Mouse (Mus musculus): ENCODE measurements around the gene Rassf2. TPM values are rescaled to one million over a fixed set of nuclear protein-coding genes. Genes with fewer than 3 reads are reported as not detected.
A peak's percentile ranks its signal among the peaks of the same experiment; 100 is the strongest.

The Rassf2 gene
- polyA plus RNA-seq, 1 experiment = 11.9 TPM

- no peaks in the 10 kb centered on the region for H3K36me3 ChIP-seq (ENCODE audit: control insufficient read depth, insufficient read depth, low read length)
- H3K4me3 ChIP-seq (ENCODE audit: low read depth, low read length) = no peak overlapping the region
- H3K27ac ChIP-seq (ENCODE audit: insufficient read depth, low read depth, low read length) = no peak overlapping the region
- TF ChIP-seq CTCF (IDR thresholded peaks at IDR 0.05; ENCODE audit: extremely low read depth, insufficient read length, insufficient replicate concordance, low read depth, low read length) (no peak), POLR2A (IDR thresholded peaks at IDR 0.05; ENCODE audit: low read depth, low read length) (no peak)
- H3K4me1 ChIP-seq (ENCODE audit: control insufficient read depth, insufficient read depth, insufficient read length, low read length) = peaks cover 9% of the 10 kb centered on the region; the same call in 1 of the 2 replicates
- WGBS = 53% methylated on average over 9 of the region's 9 CpGs
- H3K27me3 ChIP-seq (ENCODE audit: control insufficient read depth, insufficient read depth, low read length) = peaks cover 7% of the 10 kb centered on the region; the same call in 1 of the 2 replicates
These were observed 72.3 kb downstream of the Rassf2 start for GRCm38 (mm10) chr2:131957731-131958222.

- WGBS = 84% methylated on average over 7 of the region's 7 CpGs
- peaks cover 7% of the 10 kb centered on the region; the same call in 1 of the 2 replicates for H3K27me3 ChIP-seq (ENCODE audit: control insufficient read depth, insufficient read depth, low read length)
- peaks cover 9% of the 10 kb centered on the region; the same call in 1 of the 2 replicates for H3K4me1 ChIP-seq (ENCODE audit: control insufficient read depth, insufficient read depth, insufficient read length, low read length)
- no peak overlapping the region for H3K4me3 ChIP-seq (ENCODE audit: low read depth, low read length)
- H3K36me3 ChIP-seq (ENCODE audit: control insufficient read depth, insufficient read depth, low read length) = no peaks in the 10 kb centered on the region
- no peak overlapping the region for H3K27ac ChIP-seq (ENCODE audit: insufficient read depth, low read depth, low read length)
- TF ChIP-seq POLR2A (IDR thresholded peaks at IDR 0.05; ENCODE audit: low read depth, low read length) (no peak), CTCF (IDR thresholded peaks at IDR 0.05; ENCODE audit: extremely low read depth, insufficient read length, insufficient replicate concordance, low read depth, low read length) (no peak)
These were observed 73.5 kb downstream of the Rassf2 start for GRCm38 (mm10) chr2:131956336-131957256.

- 3% methylated on average over 17 of the region's 17 CpGs for WGBS
- Histone ChIP-seq H3K36me3 (ENCODE audit: control insufficient read depth, insufficient read depth, low read length) (no peaks in the 10 kb centered on the region), H3K27me3 (ENCODE audit: control insufficient read depth, insufficient read depth, low read length) (peaks cover 7% of the 10 kb centered on the region; the same call in 1 of the 2 replicates), H3K4me1 (ENCODE audit: control insufficient read depth, insufficient read depth, insufficient read length, low read length) (peaks cover 9% of the 10 kb centered on the region; the same call in 1 of the 2 replicates), H3K4me3 (ENCODE audit: low read depth, low read length) (peak overlapping the region; percentile 15), H3K27ac (ENCODE audit: insufficient read depth, low read depth, low read length) (no peak overlapping the region)
- TF ChIP-seq CTCF (IDR thresholded peaks at IDR 0.05; ENCODE audit: extremely low read depth, insufficient read length, insufficient replicate concordance, low read depth, low read length) (no peak), POLR2A (IDR thresholded peaks at IDR 0.05; ENCODE audit: low read depth, low read length) (no peak)
These were observed 74.8 kb downstream of the Rassf2 start for GRCm38 (mm10) chr2:131955264-131955663.

GRCm38 (mm10) chr2:131954835-131955234 is 75.2 kb downstream of the Rassf2 start:
- Histone ChIP-seq H3K27ac (ENCODE audit: insufficient read depth, low read depth, low read length) (no peak overlapping the region), H3K36me3 (ENCODE audit: control insufficient read depth, insufficient read depth, low read length) (no peaks in the 10 kb centered on the region), H3K4me1 (ENCODE audit: control insufficient read depth, insufficient read depth, insufficient read length, low read length) (peaks cover 9% of the 10 kb centered on the region; the same call in 1 of the 2 replicates), H3K4me3 (ENCODE audit: low read depth, low read length) (no peak overlapping the region), H3K27me3 (ENCODE audit: control insufficient read depth, insufficient read depth, low read length) (peaks cover 7% of the 10 kb centered on the region; the same call in 1 of the 2 replicates)
- 31% methylated on average over 9 of the region's 9 CpGs for WGBS
- TF ChIP-seq CTCF (IDR thresholded peaks at IDR 0.05; ENCODE audit: extremely low read depth, insufficient read length, insufficient replicate concordance, low read depth, low read length) (no peak), POLR2A (IDR thresholded peaks at IDR 0.05; ENCODE audit: low read depth, low read length) (no peak)

GRCm38 (mm10) chr2:131953711-131954110 is 76.3 kb downstream of the Rassf2 start:
- H3K4me3 ChIP-seq (ENCODE audit: low read depth, low read length) = no peak overlapping the region

GRCm38 (mm10) chr2:131952961-131953538 is 77.0 kb downstream of the Rassf2 start:
- 14% methylated on average over 29 of the region's 29 CpGs for WGBS
- peaks cover 7% of the 10 kb centered on the region; the same call in 1 of the 2 replicates for H3K27me3 ChIP-seq (ENCODE audit: control insufficient read depth, insufficient read depth, low read length)
- peak overlapping the region; percentile 26 for H3K4me3 ChIP-seq (ENCODE audit: low read depth, low read length)
- no peak for TF ChIP-seq CTCF (IDR thresholded peaks at IDR 0.05; ENCODE audit: extremely low read depth, insufficient read length, insufficient replicate concordance, low read depth, low read length)
- no peak for TF ChIP-seq POLR2A (IDR thresholded peaks at IDR 0.05; ENCODE audit: low read depth, low read length)
- H3K27ac ChIP-seq (ENCODE audit: insufficient read depth, low read depth, low read length) = no peak overlapping the region
- peaks cover 9% of the 10 kb centered on the region; the same call in 1 of the 2 replicates for H3K4me1 ChIP-seq (ENCODE audit: control insufficient read depth, insufficient read depth, insufficient read length, low read length)
- H3K36me3 ChIP-seq (ENCODE audit: control insufficient read depth, insufficient read depth, low read length) = no peaks in the 10 kb centered on the region

More at GRCm38 (mm10) chr2:131953711-131954110, 76.3 kb downstream of the Rassf2 start:
- Histone ChIP-seq H3K4me1 (ENCODE audit: control insufficient read depth, insufficient read depth, insufficient read length, low read length) (peaks cover 9% of the 10 kb centered on the region; the same call in 1 of the 2 replicates), H3K36me3 (ENCODE audit: control insufficient read depth, insufficient read depth, low read length) (no peaks in the 10 kb centered on the region), H3K27me3 (ENCODE audit: control insufficient read depth, insufficient read depth, low read length) (peaks cover 7% of the 10 kb centered on the region; the same call in 1 of the 2 replicates), H3K27ac (ENCODE audit: insufficient read depth, low read depth, low read length) (no peak overlapping the region)
- TF ChIP-seq CTCF (IDR thresholded peaks at IDR 0.05; ENCODE audit: extremely low read depth, insufficient read length, insufficient replicate concordance, low read depth, low read length) = no peak
- no peak for TF ChIP-seq POLR2A (IDR thresholded peaks at IDR 0.05; ENCODE audit: low read depth, low read length)
- 82% methylated on average over 4 of the region's 4 CpGs for WGBS
